Mouse (Mus musculus) induced T-regulatory cell, adult 2 months (primary cell): Measurements from ENCODE around the gene Leng1.

Source experiments
- DNase-seq: peaks from one replicate; pipeline ENCODE4 v3.0.0-alpha.2; 2012; ENCODE audit warnings: low read depth

Leng1 gene

DNA sequence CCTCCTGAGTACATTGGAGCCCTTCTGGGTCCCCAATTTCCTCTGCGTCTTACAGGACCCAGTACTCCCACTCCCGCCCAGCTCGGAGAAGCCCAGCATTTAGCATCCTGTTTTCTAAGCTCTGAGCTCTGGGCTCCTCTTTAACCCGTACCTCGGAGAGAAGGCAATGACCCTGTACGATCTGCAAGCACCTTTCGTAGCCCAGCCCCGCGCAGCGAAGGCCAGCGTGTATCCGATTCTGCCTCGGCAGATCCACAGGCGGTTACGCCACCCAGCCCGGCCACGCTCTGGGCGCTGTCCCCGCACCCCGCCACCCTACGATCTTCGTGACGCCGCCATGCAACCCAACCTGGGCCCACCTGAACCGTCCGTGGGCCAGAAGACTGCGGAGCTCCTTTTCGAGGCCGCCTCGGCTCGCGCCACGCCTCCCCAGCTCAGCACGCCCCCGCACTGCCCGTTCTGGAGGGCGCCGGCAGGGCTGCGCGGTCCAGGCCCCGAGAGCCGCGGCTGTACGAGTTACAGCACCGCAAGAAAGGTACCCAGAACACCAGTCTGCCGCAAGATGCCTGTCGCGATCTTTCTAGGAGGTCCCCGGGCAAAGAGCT lies 26.8 kb upstream of the Leng1 start, which contains the start of gene Tsen34:
TSS of gene Tsen34 (plus strand) at position 482 of the 605 bp plus-strand sequence.
- DNase-seq, result no peak

DNA sequence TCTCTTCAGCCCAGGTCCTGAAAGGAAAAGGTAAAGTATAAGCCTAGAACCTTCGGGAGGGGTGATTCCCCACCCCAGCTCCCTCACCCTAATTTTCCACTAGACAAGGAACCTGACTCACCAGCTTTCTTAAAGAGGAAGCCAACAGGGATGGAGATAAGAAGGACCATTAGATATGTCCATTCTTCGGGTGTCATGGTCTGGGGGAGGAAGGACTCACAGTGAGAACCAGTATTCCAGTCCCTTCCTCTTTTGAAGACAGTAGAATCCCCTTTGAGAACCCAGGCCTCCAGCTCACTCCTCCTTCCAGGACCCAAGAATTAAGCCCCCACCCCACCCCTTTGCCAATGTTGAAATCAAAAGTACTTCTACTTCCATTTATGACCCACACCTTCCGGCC lies 26.3 kb upstream of the Leng1 start:
- no peak for DNase-seq

DNA sequence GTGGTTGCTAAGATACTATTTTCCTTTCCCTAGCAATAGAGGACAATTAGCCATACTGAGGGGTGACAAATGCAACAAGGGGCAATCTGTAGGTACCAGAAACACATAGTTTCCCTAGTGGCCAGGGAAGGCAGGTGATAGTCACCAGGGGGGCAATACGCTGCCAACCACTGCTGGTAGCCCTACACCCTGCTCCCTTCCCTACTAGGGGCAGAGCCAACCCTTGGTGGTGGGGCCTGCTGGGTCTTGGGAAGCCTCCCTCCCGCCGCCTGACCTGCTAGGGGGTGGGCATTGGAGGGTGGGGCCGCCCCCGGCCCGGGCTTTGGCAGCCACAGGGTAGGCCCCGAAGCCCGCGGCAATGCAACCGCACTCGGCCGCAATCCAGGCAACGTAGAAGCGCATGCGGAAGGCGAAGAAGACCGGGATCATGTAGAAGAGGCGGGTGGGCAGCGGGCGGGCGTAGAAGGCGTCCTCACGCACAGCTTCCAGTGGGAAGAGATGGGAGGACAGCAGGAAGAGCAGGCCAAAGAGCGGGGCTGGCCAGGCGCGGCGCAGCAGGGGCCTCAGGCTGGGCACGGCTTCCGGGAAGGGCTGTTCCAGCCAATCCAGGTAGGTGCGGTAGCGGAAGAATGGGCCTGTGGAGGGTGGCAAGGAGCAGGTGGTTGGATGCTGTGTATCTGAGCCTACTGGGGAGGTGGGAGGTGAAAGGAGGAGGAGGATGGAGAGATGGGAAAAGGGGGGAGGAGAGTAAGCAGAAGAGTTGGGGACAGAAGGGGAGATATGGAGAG lies 20.0 kb upstream of the Leng1 start:
- no peak for DNase-seq

DNA sequence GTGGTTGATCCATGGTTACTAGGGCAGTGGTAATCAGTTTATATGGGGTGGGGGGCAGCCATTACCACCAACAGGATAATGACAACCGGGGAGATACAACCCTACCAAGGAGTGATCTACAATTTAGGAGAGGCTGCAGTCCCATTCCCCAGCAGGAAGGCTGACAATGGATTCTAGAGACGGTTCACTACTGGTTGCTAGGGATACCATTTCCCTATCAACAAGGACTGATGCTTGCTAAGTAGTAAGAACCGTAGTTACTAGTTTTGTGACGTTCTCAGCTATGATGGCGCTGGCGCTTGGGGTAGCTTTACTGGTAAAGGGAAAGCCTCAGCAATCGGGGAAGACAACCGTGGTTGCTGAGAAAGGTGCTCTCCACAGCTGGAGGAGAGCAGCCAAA lies 19.1 kb upstream of the Leng1 start:
- no peak for DNase-seq

DNA sequence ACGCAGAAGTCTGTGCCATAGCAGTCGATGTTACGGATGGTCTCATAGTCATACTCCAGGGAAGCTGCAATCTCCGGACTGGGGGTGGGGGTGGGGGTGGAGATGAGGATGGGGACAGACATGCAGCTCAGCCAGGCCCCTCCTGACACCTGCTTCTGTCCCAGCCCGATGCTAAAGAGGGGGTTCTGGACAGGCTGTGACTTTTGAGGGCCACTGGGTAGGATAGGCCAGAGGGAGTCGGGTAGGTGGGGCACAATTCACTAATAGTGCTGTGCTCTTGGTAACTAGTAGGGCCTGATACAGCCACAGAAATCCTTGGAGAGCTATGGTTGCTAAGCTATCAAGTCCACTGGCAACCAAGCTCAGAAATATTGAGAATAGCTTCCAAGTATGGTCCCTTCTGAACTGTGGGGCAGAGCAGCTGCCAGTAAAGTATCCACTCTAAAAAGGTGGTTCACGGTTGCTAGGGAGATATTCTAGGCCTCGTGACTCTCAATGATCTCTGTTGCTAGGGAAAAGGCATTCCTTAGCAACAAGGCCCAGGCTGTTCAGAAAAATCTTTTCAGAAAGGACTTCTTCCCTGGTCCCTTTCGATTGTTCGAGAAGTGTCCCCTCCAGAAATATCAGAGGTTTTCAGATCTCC lies 18.4 kb upstream of the Leng1 start:
- no peak for DNase-seq

DNA sequence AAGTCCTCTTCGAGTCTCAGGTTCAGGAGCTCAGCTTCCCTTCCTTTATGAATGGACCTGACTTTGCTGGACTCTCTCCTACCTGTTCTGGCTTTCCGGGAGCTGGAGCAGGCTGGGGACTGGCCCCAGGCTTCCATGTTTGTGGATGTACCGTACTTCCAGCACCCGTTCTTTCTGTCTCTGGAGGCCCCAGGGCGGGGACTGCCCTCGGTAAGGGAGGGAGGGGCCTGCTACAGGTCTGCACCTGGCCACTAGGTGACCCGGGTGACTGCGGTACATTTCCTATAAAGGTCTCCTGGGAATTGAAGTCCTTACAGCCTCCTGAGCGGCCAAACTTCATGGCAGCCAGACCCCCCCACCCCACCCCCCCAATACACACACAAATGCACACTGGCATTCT lies 11.7 kb upstream of the Leng1 start, which contains the start of gene Tmc4:
TSS of gene Tmc4 (minus strand) at position 212 of the 400 bp plus-strand sequence.
- no peak for DNase-seq

DNA sequence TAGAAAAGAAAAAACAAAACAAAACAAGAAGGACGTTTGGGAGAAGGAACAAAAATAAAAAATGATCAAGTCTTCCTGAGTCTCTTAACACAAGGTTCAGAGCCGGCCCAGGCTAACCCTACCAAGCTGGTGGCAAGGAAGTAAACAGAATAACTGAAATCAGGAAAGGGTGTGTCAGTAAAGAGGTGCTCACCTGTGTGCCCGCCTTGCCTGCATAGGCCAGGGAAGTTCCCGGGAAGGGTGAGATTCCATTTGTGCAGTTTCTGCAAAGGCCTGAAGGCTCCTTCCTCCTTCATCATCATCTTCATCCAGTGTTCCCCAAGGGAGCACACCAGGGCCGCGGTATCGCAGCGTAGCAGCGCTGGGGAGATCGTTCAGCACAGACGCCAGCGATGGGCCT lies 10.7 kb upstream of the Leng1 start:
- no peak for DNase-seq

DNA sequence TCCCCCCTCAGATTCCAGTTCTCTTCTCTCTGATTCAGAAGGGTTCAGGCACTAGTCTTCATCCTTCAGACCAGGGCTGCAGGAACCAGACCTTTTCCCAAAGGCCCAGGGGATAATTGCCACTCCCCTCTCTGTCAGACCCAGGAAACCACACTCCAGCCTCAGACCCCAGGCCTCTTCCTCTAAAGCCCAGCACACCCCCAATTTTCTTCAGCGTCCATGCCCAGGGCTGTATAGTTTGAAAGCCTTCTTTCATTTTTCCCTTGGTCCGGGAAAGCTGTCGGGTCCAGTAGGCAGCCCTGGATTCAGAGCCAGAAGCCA lies 9.5 kb upstream of the Leng1 start:
- no peak for DNase-seq

DNA sequence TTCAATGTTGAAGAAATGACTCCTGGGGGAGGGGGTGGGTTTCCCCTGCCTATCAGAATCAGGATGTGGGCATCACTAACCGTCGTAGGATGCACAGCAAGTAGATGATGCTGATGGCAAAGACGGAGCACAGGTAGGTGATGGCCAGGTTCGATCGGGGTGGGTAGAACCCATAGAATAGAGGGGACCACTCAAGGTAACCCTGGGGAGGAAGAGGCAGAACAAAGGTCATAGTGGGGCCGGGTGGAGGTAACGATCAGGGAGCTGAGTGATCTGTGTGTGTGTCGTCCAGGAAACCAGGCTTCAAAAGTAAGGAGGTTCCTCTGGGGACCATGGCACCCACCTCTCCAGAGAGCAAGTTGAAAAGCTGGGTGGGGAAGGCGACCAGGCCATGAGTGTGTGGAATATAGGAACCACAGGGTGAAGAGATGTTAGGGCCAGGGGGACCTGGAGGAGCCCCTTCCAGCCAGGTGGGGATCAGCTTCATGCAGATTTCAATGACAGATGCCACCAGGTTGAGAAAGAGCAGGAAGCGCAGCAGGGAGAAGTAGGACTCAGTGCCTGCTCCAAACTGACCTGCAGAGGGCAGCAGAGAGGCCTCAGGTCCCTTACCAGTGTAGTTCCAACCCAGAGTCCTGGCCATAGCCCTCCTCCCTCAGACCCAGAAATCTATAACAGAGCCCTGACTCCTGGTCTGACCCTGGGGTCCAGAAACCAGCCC lies 9.0 kb upstream of the Leng1 start:
- DNase-seq, result peak; percentile 91

DNA sequence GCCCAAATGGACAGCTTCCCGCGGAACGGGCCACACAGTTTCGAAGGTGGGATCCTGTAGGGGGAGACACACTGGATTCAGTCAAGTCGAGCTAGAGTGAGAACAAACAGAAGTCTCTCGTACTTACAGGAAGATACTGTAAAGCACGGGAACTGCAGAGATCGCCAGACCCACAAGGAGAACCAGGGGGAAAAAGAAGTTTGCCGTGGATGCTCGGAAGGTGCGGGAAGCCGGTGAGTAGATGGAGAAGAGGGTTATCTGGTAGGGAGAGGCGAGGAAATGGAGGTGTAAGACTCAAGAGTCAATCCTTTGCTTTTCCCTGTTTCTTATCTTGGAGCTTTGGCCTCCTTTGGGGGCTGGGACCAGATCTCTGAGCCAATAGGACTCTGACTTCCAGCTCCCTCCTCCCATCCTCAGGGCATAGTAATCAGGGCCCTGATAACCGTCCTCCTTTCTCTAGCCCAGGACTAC lies 1.3 kb upstream of the Leng1 start:
- peak; percentile 25 for DNase-seq

DNA sequence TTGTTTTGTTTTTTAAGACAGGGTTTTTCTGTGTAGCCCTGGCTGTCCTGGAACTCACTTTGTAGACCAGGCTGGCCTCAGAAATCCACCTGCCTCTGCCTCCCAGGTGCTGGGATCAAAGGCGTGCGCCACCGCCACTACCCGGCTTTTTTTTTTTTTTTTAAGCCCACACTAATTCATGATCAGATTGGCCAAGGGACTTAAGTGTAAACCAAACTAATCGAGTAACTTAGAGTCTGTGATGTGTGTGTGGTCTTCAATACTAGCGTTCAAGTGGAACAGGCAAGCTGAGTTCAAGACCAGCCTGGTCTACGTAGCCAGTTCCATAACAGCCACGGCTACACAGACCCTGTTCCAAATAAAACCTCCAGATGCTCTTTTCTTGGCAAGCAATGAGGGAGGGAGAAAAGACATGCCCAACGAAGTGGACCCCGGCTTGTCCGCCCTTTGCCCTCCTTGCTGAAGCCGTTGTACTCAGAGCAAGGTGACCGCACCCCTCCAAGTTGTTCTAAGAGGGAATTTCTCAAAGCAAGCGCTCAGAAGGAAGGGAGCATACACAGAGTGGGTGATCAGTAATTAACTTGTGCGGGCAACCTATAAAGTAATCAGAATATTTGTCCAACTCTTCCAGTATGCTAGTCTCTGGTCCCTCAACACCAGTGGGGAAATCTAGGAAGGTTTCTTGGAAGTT lies 971 bp downstream of the Leng1 start:
- no peak for DNase-seq

DNA sequence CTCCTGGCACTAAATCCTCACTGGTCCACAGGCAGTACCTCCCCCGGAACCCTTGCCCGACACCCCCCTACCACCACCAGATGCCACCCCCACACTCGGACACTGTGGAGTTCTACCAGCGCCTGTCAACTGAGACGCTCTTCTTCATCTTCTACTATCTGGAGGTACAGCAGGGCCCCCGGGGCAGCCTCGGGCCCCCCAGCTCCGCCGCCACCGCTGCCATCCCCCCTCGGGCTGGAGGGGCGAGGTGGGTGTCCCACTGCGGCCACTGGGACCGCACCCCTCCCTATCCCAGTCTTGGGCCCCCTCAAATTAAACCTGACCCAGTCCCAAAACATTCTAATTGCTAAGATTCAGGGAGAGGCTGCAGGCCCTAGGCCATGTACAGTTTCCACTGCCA lies 7.1 kb downstream of the Leng1 start:
- no peak for DNase-seq

DNA sequence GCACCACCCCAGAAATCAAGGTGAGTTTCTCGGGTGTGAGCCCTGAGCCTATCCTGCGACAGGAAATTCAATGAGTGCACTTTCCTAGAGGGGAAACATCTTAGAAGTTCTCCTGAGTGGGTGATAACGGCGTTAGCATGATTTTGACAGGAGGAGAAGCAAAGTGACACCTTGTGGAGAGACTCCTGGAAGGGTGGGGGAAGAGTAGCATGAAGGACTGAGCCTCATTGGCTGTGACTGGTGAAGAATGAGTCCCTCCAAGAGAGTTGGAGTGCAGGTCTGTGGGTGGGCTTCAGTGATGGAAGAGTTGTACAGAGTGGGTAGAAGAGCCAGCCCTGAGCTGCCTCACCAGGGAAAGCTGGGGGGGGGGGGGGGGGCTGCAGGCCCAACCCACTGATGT lies 8.7 kb downstream of the Leng1 start:
- DNase-seq, result no peak

DNA sequence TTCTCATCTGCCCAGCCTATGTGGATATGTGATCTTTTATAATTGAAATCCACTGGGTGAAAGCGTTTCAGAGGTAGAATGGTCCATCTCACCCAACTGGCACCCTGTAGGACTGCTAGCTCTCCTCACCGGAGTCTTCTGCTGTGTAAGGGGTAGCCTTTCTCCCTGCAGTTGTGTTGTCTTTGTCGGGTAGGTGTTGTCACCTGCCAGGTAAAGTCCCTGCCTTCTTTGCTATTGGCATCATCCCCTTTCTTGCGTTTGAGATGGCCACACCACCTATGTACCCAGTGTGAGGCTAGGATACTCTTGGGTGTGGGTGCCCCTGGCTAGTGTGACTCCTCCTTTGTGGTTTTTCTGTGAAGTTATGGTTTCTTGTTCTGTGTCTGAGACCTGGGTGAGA lies 19.0 kb downstream of the Leng1 start:
- no peak for DNase-seq

DNA sequence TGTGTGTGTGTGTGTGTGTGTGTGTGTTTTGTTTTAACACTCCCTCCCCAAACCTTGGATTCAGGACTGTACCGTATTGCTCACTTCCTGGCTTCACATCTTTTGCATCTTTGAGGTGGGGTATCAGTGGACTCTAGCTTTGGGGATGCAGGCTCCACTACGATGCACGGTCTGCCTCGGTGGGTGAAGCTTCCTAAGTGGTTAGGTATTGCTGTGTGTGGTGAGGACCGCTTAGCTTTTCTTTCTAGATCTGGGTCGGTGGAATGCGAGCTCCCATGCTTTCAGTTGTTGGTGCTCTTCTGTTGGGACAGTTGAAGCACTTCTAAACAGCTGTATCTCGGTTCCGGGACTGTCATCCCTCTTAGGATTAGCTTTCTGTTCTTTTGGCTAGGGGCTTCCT lies 19.5 kb downstream of the Leng1 start:
- peak; percentile 48 for DNase-seq

DNA sequence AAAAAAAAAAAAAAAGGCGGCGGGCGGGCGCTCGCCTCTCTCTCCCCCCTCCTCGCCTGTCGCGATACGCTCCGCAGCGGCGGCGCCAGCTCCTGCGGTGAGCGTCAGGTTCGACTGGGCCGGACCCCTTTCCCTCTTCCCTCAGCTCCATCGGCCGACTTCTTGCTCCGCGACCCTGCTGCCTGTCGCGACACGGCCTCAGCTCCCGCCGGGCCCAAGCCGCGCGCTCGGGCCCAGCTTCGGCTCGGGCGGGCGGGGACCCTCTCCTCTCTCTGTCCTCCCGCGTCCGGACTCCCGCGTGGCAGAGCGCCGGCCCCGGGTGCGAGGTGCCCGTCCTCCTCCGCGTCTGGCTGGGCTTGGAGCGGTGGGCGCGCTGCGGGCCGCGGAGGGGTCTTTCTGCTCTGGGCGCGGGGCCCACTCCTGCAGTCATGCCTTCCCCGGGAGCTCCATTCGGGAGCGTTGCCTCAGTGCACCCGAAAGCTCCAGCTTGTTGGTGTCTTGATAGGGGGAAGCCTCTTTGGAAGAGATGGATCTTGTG lies 20.1 kb downstream of the Leng1 start:
- no peak for DNase-seq

DNA sequence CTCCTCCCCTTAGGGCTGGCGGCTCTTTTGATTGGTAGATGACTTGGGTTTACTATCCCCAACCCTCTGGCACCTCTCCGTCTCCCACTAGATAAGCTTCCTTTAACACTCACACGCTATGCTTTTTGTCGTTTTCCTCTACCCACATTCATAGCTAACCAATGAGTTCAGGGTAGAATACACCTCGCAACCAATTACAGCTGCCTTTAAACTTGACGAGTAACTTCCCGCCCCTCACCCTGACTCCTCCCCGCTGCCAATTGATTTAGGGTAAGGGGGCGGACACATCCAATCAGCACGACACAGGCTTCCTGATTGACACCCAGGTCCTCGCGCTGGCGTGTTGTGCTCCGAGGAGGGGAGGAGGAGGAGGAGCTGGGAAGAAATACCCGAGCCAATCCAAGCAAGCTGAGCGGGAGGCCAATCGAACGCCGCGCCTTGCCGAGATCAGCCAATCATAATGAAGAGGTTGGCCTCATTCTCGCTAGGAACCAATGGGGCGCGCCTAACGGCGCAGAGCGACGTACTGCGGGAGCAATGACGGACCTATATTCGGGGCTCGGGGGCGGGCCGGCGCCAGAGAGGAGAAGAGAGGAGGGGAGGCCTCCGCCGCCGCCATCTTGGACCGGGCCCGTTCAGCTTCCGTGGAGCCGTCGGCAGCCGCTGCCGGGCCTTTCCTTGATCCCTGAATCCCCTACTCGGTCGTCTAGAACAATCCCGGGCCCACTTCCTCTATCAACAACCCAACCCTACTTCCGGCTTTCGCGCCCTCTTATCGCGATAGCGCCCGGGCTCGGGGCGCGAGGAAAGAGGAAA lies 20.8 kb downstream of the Leng1 start, which contains the start of gene Cnot3:
TSS of gene Cnot3 (plus strand) at position 597 of the 816 bp plus-strand sequence.
- DNase-seq, result peak; percentile 99

DNA sequence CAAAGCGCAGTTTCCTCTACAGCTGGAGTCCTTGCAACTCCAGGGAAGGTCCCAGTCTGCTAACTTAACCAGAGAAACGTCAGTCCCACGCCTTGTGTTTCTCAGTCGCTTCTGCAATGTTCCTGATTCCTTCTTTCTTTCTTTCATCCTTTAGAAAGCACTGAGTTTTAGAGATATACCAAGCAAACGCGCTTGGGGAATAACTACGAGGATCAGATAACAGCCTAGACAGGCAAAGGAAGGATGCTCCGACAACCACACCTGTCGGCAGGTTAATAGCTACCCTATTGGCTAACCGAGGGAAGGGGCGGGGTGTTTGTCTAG lies 21.3 kb downstream of the Leng1 start:
- DNase-seq, result no peak

DNA sequence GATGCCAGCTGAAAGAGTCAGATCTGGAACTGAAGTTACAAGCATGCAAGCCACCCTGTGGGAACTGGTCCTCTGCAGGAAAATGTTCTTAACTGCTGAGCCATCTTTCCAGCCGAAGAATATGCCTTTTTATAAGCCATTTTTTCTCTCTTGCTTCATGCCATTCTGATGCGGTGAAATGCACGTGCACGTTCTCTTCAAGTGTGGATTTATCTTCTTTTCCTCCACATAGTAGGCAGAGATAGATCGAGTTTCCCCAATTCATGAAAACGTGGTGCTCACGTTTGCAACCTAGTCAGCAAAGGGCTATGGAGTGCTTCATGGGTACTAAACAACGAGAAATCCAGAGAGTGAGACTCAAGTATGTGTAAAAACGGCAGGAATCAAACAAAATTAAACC lies 21.8 kb downstream of the Leng1 start:
- DNase-seq, result no peak

DNA sequence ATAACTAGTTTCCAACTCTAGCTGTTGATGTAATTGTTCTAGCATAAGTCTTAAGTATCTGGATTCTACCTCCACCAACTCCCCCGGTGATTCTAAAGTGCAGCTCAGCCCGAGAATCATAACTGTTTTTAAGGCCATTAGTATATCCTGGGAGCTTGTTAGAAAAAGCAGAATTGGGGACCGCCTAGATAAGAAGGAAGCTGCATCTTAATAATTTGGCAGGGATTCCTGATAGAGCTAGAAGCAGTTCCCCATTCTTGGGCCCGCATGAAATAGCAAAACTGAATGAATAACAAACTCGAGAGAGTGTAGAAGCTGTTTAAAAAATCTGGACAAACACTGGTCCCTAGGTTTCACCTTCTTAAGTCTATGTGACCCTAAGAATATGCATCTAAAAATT lies 22.2 kb downstream of the Leng1 start:
- DNase-seq, result no peak

DNA sequence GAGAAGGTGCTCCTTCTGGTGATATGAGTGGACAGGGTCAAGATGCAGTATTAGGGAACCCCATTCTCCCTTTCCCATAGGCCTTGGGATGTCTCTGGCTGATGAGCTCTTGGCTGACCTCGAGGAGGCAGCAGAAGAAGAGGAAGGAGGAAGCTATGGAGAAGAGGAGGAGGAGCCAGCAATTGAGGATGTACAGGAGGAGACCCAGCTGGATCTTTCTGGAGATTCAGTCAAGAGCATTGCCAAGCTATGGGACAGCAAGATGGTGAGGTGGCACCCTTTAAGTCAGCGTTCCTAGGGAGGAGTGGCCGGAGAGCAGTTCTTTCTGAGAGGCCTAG lies 35.2 kb downstream of the Leng1 start:
- no peak for DNase-seq
